Mouse (Mus musculus): ENCODE data around the gene Pa2g4. TPM values are rescaled to one million over a fixed set of nuclear protein-coding genes. Genes with fewer than 3 reads are reported as not detected.

Gene Pa2g4
- 10 to 100 TPM; 42.7 to 48.3 TPM for total RNA-seq (2023)

DNA sequence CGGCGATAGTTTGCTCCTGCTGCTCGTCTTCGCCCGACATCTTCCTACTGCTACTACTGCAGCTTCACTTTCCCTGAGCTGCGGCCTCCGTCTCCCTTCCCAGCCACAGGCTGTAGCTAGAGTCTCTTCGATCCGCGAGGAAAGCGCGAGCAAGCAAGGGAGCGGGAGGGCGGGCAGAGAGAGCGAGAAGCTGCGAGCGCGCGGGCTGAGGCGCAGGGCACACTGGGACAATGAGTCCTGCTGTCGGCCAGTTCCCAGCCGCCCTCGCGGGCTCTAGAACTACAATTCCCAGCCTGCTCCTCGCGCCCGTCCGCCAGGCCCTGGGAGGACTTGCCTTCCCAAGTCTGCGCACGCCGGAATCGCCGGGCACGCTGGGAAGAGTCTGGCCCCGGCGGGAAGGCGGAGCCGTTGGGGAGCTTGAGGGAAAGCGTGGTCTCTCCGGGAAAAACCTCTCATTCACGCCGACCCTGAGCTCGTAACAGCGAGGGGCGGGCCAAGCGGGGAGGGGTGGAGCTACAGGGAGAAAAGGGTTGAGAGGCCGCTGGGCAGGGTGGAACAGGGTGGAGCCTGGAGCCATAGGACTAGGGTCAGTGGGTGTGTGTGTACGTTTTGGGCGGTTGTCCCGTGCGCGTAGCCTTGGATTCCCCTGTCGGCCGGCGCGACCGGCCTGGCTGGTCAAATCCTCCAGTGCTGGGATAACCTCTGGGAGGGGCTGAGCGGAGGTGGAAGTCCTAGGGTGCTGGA lies at the start of gene Pa2g4:
Gene Pa2g4, minus strand, starts transcription at position 200 of the 744 bp plus-strand sequence.

GRCm38 (mm10) chr10:128589464-128590192 lies 23.8 kb upstream of the Pa2g4 start, which contains the start of gene Erbb3:
Gene Erbb3, minus strand, starts transcription at chr10:128589652.

GRCm38 (mm10) chr10:128548947-128549681 lies 16.7 kb downstream of the Pa2g4 start, which contains the start of gene Rpl41:
Gene Rpl41, minus strand, starts transcription at chr10:128549305.

DNA sequence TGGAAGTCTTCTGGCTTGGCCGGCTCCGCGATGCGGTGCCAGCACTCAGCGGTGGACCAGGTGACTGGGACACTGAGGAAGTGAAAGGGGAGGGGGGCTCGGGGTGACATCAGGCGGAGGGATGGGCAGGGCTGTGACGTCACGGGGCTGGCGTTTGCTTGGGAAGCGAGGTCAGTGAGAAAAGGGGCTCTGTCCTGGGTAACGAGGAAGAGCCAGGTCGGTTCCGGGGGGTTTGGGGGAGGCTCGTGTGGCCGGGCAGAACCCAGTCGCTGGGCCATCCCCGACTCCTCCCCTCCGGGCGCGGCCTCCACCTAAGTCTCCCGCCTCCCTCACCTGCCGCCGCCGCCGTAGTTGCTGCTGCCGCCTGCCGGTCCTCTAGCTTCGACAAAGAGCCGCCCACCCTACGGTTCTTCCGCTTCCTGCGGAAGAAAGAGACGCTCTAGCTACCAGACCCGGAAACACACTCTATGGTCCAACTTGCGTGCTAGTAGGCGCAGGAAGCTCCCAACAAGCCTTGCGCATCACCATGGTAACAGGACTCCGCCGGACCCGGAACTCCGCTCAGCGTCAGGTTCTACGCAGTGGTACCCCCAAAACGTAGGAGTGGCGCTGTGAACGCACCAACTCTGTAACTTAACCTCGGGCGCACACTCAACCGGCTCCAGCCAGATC lies 18.3 kb downstream of the Pa2g4 start, which contains the start of gene Zc3h10:
Gene Zc3h10, minus strand, starts transcription at position 414 of the 672 bp plus-strand sequence.

DNA sequence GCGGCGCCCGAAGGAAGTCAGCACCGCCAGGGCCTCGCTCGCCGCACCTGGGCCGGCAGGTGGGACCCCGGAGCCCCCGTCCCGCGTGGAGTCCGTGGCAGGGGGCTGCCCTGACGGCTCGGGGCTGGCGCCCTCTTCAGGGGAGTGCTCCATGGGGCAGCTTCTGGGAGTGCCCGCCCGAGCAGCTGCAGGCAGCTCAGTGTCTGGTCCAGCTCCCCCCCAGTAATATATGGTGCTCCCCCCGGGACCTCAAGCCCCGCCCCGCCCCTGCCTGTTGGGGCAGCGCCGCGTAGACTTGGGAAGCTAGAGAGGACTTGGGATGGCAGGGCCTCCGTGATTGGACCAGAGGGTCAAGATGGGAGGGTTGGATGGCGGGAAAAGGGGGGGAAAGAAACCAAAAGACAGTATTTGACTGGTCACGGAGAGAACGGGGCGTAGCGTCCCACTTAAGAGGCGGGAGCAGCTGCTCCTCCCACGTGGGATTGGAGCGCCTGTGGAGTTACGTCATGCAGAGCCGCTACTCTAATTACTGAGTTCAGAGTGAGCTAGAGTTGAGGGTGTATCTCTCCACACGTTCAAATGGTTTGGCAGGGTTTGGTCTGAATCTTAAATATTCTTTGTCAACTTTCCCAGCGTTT lies 40.0 kb downstream of the Pa2g4 start, which contains the start of gene Esyt1:
Gene Esyt1, minus strand, starts transcription at position 201 of the 638 bp plus-strand sequence.

Other genes with a start within 250 kb of the Pa2g4 start
- 10 to 100 TPM; 26.9 to 36.3 TPM for gene Cnpy2, start 243.5 kb downstream of the Pa2g4 start, total RNA-seq (2023)
- gene Cs, start 228.3 kb downstream of the Pa2g4 start, total RNA-seq (2023), result 100 to 1,000 TPM in 1 of 2 experiments, 10 to 100 TPM in 1; 93.2 to 107 TPM
- gene Coq10a, start 197.0 kb downstream of the Pa2g4 start, total RNA-seq (2023), result 10 to 100 TPM; 15.4 to 17.8 TPM
- gene Ankrd52, start 188.9 kb downstream of the Pa2g4 start, total RNA-seq (2023), result 10 to 100 TPM; 35.0 to 42.4 TPM
- gene Slc39a5, start 164.8 kb downstream of the Pa2g4 start, total RNA-seq (2023), result not detected
- 10 to 100 TPM; 31.6 to 43.5 TPM for gene Nabp2, start 154.5 kb downstream of the Pa2g4 start, total RNA-seq (2023)
- 10 to 100 TPM; 37.6 to 38.5 TPM for gene Rnf41, start 154.3 kb downstream of the Pa2g4 start, total RNA-seq (2023)
- gene Smarcc2, start 106.7 kb downstream of the Pa2g4 start, total RNA-seq (2023), result 10 to 100 TPM; 95.0 to 97.7 TPM
- 1,000 to 10,000 TPM; 1,139 to 1,227 TPM for gene Myl6, start 71.8 kb downstream of the Pa2g4 start, total RNA-seq (2023)
- 1 to 10 TPM in 1 of 2 experiments, under 1 TPM in 1; 0.98 to 1.8 TPM for gene Myl6b, start 67.3 kb downstream of the Pa2g4 start, total RNA-seq (2023)
- 100 to 1,000 TPM; 126 to 159 TPM for gene Esyt1, start 40.1 kb downstream of the Pa2g4 start, total RNA-seq (2023)
- gene Zc3h10, start 18.2 kb downstream of the Pa2g4 start, total RNA-seq (2023), result 10 to 100 TPM; 25.6 to 28.0 TPM
- 1,000 to 10,000 TPM; 1,597 to 1,656 TPM for gene Rpl41, start 16.7 kb downstream of the Pa2g4 start, total RNA-seq (2023)
- gene Erbb3, start 23.7 kb upstream of the Pa2g4 start, total RNA-seq (2023), result under 1 TPM; 0.49 to 0.58 TPM
- gene Rps26, start 60.8 kb upstream of the Pa2g4 start, total RNA-seq (2023), result 100 to 1,000 TPM; 471 to 533 TPM
- gene Ikzf4, start 80.0 kb upstream of the Pa2g4 start, total RNA-seq (2023), result not detected
- gene Suox, start 108.1 kb upstream of the Pa2g4 start, total RNA-seq (2023), result 1 to 10 TPM; 2.3 to 3.2 TPM
- 100 to 1,000 TPM; 110 to 114 TPM for gene Rab5b, start 130.3 kb upstream of the Pa2g4 start, total RNA-seq (2023)
- gene Pmel, start 138.2 kb upstream of the Pa2g4 start, total RNA-seq (2023), result 1 to 10 TPM; 1.6 to 2.2 TPM
- 10 to 100 TPM; 74.7 to 85.8 TPM for gene Cdk2, start 139.0 kb upstream of the Pa2g4 start, total RNA-seq (2023)
- 10 to 100 TPM; 50.1 to 52.9 TPM for gene Dgka, start 178.9 kb upstream of the Pa2g4 start, total RNA-seq (2023)
- 10 to 100 TPM; 18.5 to 21.6 TPM for gene Pym1, start 181.9 kb upstream of the Pa2g4 start, total RNA-seq (2023)
- gene Mmp19, start 224.9 kb upstream of the Pa2g4 start, total RNA-seq (2023), result 1 to 10 TPM; 4.4 to 6.1 TPM
- gene Dnajc14, start 238.1 kb upstream of the Pa2g4 start, total RNA-seq (2023), result 10 to 100 TPM; 67.2 to 71.3 TPM
- gene Tmem198b, start 238.4 kb upstream of the Pa2g4 start, total RNA-seq (2023), result 1 to 10 TPM; 4.8 to 5.1 TPM

Measured in neutrophil, adult 59 days (primary cell).